Mouse (Mus musculus): ENCODE data around the gene Ifi214.
"Not testable (repeated sequence)": the region's sequence is repeated elsewhere in the genome, so short reads cannot be mapped to it uniquely, and the experiment has no call there.

- TF ChIP-seq CTCF (IDR thresholded peaks at IDR 0.05; ENCODE audit: low read depth, low read length); POLR2A (IDR thresholded peaks at IDR 0.05; ENCODE audit: borderline replicate concordance, low read depth, low read length): not testable (repeated sequence)
Measured at GRCm38 (mm10) chr1:173480399-173481181, 55.2 kb downstream of the Ifi214 start.
